Mouse (Mus musculus) testis, adult 2 months (tissue): ENCODE data around the gene Elk3.

Source experiments
- CTCF ChIP-seq: fragments of 200-500 bp; IDR thresholded peaks from 2 replicates; pipeline ENCODE4 v1.5.1; 2012; ENCODE audit warnings: low read depth, mild to moderate bottlenecking, inconsistent platforms, low read length, moderate library complexity; ENCODE audit not compliant: control insufficient read depth, insufficient read depth, insufficient replicate concordance
- POLR2A ChIP-seq: fragments of 200-500 bp; IDR thresholded peaks from 2 replicates; pipeline ENCODE4 v1.6.1; 2012; ENCODE audit warnings: low read depth, mild to moderate bottlenecking, inconsistent platforms, low read length, moderate library complexity; ENCODE audit not compliant: control insufficient read depth

DNA sequence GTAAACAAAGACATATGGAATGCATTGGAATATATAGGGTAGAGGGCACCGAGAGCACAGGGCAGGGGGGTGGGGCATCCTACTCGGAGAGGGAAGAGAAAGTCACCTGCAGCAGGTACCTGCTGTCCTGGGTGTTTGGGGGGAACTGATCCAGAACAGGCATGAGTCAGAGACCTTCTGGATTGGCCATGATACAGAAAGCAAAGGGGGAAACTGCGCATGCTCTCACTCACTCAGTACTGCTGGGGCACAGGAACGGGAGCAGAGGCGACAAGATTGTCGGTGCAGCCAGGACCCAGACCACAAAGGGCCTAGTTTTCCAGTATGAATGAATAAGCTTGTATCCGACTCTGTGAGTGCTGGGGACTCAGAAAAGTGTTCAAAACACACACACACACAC, 36.5 kb upstream of the Elk3 start:
- no peak for TF ChIP-seq CTCF
- no peak for TF ChIP-seq POLR2A
